Mouse (Mus musculus) left cerebral cortex, adult 9 months (tissue): ENCODE results near the gene Fastk.

Source experiments
- DNase-seq, 2 experiments: peaks; one replicate each; pipeline ENCODE4 v3.0.0; 2022; ENCODE audit warnings: low spot score in 2 of 2

Gene Fastk

GRCm38 (mm10) chr5:24444746-24445427 is at the start of gene Fastk:
Fastk (minus strand) TSS chr5:24445287.
- peak; percentile 82 to 92 for DNase-seq

- no peak for DNase-seq
Measured at GRCm38 (mm10) chr5:24492546-24493285, 47.6 kb upstream of the Fastk start.

DNA sequence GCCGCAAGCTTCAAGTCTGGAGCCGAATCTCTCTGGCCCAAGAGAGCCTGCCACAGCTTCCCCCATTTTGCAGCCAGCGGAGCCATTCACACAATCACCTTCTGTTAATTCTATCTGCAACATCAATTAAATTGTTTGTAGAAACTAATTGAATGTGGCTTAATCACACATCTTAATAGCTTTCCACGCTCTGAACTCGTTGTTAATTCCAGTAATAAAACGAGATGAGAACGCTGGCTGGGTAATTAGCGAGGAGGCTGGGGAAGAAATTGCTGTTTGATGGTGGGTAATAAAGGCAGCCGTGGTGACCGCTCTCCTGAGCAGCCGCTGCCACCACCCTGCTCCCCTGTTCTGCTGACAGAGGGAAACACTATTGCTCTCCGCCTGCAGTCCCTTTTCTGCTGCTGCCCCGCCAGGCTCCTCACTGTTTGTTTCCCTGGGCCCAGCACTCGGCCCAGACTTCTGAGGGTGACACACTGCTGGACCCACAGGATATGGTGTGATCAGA is 45.4 kb upstream of the Fastk start:
- DNase-seq: no peak

DNA sequence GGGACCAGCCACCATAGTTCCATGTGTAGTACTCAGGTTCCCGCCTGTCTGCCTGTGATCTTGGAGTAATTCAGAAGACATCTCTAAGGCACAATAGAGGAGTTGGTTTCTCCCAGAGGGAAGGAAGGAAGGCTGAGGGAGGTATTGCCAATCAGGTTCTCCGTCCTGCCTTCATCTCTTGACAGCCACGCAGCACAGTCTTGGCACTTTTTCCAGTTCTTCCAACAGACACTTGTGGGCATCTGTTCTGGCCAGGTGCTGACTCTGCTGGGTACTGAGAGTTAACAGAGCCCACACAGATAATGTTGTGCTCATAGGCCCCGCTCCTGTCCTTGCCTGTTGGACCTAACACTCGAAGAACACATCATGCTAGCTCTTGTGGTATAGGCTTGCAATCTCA is 41.7 kb upstream of the Fastk start:
- DNase-seq: no peak

DNA sequence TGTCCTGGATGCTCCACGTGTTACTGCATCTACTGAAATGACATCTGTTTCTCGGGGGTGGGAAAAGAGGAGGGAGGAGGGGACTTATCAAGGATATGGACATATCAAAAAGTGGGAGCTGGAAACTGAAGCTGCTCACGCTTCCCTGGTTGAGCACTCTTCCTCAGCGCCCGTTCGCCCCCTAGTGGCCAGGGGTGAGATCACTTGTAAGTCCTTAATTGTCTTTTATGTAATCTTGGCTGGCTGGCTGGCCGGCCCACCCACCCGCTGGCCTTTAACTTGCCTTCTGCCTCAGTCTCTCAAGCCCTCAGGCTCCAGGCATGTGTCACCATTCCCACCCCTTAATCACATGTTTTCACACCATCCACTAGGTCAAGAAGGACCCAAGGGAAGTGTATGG is 41.0 kb upstream of the Fastk start:
- DNase-seq: peak in 1 of 2 experiments; percentile 91

DNA sequence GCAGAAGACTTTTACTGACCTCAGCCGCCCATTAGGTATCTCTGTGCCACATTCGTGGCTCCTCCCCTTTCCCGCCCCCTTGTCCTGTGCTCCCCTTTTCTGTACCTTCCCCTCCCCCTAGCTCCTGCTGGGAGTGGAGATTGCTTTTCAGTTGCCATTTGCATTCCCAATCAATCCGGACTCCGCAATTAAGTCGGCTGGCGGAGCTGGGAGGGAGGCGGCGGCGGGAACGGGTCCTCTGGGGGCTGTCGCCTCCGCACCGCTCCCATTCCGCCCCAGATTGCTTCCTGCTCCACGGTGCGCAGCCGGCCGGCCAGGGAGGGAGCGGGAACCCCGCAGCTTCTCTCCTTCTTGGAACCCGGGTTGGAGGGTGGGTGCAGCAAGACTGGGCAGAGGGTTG is 39.9 kb upstream of the Fastk start:
- DNase-seq: no peak

GRCm38 (mm10) chr5:24483326-24483725 is 38.2 kb upstream of the Fastk start:
- DNase-seq: peak in 1 of 2 experiments; percentile 71

GRCm38 (mm10) chr5:24482247-24483079 is 37.4 kb upstream of the Fastk start:
- no peak for DNase-seq

DNA sequence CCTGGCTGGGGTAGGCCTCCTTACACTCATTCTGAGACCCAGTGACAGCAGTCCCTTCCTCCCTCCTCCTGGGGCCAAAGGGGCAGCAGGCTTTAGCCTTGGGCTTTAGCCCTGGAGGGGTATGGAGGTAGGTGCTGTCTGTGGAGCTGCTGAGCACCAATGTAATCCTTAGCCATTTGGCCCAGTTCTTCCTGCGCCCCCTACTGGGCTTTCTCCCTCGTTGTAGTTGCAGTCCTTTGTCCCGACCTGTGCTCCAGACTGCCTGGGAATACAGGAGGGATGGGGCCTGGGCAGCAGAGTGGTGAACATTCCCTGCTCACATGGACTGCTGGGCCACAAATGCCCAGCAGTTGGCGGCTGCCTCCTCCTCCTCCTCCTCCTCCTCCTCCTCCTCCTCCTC is 36.6 kb upstream of the Fastk start:
- DNase-seq: peak in 1 of 2 experiments; percentile 68

DNA sequence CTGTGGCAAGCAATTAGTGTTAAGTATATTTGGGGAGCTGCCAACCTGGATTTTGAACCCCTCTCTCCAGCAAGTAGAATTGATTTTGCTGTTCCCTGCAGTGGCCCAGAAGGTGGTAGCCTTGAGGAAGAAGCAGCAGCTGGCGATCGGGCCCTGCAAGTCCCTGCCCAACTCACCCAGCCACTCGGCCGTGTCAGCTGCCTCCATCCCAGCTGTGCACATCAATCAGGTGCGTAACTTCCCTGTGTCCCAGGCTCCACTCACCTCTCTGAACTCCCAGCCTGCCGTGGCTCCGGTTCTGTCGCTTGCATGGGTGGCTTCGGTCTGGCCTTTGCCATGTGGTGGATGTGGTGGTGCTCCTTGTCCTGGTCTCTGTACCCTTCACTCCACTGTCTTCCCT is 32.8 kb upstream of the Fastk start:
- DNase-seq: no peak

- no peak for DNase-seq
Measured at GRCm38 (mm10) chr5:24475476-24476241, 30.6 kb upstream of the Fastk start.

DNA sequence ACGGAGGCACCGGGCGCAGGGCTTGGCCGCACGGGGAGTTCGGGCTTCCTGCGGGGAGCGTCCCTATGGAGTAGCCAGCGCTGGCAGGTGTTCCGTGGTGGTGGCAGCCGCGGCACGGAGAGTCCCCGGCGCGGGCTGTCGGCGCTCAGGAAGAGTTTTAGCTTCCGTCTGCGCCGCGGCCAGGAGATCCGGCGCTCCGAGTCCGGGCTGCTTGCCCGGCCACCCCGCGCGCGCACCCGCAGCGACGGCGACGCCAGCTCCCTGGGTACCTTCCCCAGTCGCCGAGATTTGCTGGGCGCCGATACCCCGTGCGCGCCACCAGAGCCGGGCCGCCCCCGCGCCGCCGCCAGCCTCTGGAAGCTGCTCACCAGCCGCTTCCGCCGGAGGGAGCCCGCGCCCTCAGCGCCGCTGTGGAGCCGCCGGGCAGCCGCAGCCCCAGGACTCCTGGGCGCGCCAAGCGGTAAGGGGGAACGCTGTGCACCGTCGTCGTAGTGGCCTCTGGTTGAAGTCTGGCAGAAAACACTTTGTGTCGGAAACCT is 29.7 kb upstream of the Fastk start:
- peak in 1 of 2 experiments; percentile 69 for DNase-seq

DNA sequence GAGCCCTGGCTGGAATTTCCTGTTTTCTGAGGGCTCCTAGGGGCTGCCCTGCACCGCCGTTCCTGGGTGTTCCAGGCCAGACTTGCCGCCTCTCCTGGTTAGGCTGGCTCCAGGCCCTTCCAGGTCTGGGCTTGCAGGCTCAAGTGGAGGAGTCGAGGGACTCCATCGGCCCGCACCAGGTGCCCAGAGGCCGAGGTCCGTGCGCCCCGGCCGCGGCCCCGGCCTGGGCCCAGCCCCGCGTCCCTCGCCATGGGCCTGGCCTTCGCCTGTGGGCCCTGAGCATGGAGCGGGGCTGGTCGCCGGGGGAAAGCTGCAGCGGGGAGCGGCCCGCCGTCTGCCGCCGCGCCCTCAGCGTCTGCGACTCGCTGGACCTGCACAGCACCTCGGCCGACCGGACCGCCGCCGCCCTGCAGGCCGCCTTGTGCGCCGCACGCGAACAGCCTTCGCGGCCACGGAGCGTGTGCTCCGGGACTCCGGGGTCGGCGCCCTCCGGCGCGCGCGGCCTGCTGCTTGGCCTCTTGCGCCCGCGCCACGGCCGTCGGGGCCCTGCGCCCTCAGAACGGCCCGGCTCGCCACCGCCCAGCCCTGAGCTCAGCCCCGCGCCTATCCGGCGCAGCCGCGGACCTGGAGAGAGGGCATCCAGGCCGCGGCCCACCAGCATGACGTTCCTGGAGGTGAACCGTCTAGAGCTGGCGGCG is 29.1 kb upstream of the Fastk start:
- no peak for DNase-seq

DNA sequence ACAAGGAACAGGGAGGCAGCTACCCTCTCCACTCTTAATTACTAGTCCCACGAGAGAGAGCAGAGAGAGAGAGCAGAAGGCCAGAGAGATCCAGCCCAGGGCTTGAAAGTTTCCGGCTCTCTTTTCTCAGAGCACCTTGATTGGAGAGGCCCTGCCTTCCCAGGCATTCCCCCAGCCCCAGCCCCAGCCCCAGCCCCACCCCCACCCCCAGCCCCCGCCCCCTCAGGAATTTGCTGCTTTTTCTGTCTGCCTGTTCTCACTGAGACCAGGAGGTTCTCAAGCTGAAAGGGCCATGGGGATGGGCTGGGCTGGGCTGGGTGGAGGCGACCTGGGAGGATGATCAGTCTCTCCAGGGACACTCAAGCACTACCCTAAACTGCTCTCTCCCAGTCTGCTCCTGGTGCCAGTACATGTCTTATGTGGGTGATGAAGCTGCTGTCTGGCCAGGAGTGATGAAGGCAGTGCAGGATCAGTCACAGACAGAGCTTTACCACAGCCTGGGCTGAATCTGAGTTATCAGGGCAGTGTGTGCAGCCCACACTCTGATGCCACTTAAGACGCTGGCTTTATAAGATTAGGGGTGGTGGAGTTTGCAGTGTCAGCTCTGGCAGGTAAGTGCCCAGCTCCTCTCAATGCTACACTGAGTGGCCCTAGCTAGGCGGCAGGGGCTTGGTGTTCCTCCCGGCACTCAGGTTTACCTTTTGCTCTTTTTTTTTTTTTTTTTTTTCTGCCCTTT is 28.0 kb upstream of the Fastk start:
- DNase-seq: no peak

DNA sequence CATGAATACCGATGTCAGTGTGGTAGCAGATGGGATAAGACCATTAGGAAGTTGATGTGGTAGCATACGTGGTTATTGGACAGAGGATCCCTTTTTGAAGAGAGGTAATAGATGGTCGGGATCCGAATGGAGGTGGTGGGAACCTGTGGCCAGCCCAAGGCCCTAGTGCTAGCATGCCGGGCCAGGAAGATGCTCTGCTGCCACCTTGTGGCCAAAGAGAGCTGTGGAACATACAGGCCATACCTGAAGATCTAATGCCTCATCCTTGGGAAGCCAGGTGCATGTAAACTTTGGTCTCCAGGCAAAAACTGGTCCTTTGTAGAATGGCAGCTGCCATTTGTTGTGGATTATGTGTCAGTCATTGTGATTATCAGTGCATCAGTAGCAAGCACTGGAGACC is 25.5 kb upstream of the Fastk start:
- DNase-seq: peak in 1 of 2 experiments; percentile 74

- no peak for DNase-seq
Measured at GRCm38 (mm10) chr5:24466762-24467161, 21.7 kb upstream of the Fastk start.

GRCm38 (mm10) chr5:24455613-24456012 is 10.5 kb upstream of the Fastk start:
- no peak for DNase-seq

DNA sequence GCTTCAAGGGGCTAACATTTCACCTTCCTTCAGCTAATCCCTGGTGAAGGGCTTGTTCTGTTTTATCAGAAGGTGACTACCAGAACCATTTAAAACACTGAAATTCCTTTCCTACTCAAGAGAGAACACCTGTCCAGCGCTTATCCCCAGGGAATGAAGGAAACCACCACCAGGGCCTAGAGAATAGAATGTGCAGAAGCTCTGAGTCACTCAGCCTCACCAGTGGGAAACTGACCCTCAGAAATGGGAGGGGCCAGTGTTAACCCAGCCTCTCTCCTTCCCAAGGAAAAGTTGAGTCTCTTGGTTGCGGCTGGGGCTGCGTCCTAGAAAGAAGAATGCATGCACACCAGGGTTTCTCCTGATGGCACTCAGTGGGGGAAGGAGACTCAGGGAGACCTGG is 10.0 kb upstream of the Fastk start:
- no peak for DNase-seq

- DNase-seq: no peak
Measured at GRCm38 (mm10) chr5:24453985-24454303, 8.9 kb upstream of the Fastk start.
